Mouse (Mus musculus): ENCODE data around the gene Myo18b. TPM values are rescaled to one million over a fixed set of nuclear protein-coding genes. Genes with fewer than 3 reads are reported as not detected.
A peak's percentile ranks its signal among the peaks of the same experiment; 100 is the strongest.

Myo18b gene
- total RNA-seq, 2 experiments from 2014 or later = 5.1 to 5.4 TPM

- no peak for DNase-seq (ENCODE audit: extremely low spot score in 1 of 2, low spot score in 2 of 2)
- intact Hi-C loops (cut with DNase I) = loop anchor here (5.0 kb wide), 1 partner anchor 79 kb away; the partner anchor contains the start of gene Sez6l
Observed at GRCm38 (mm10) chr5:112655986-112656541, 240.1 kb downstream of the Myo18b start.

GRCm38 (mm10) chr5:112655529-112655928 is 240.6 kb downstream of the Myo18b start:
- intact Hi-C loops (cut with DNase I) = loop anchor here (5.0 kb wide), 1 partner anchor 78 kb away; the partner anchor contains the start of gene Sez6l
- DNase-seq (ENCODE audit: extremely low spot score in 1 of 2, low spot score in 2 of 2) = no peak

- intact Hi-C loops (cut with DNase I) = no loop called here
Observed at GRCm38 (mm10) chr5:112652036-112652435, 244.1 kb downstream of the Myo18b start.

GRCm38 (mm10) chr5:112649164-112649702 is 246.9 kb downstream of the Myo18b start:
- DNase-seq (ENCODE audit: extremely low spot score in 1 of 2, low spot score in 2 of 2) = peak in 1 of 2 experiments; percentile 48
- intact Hi-C loops (cut with DNase I) = no loop called here

More at GRCm38 (mm10) chr5:112652036-112652435, 244.1 kb downstream of the Myo18b start:
- peak in 1 of 2 experiments; percentile 62 for DNase-seq (ENCODE audit: extremely low spot score in 1 of 2, low spot score in 2 of 2)

GRCm38 (mm10) chr5:112646871-112647270 is 249.3 kb downstream of the Myo18b start:
- DNase-seq (ENCODE audit: extremely low spot score in 1 of 2, low spot score in 2 of 2) = no peak
- intact Hi-C loops (cut with DNase I) = no loop called here

GRCm38 (mm10) chr5:112645535-112645934 is 250.6 kb downstream of the Myo18b start:
- DNase-seq (ENCODE audit: extremely low spot score in 1 of 2, low spot score in 2 of 2) = no peak
- intact Hi-C loops (cut with DNase I) = no loop called here

GRCm38 (mm10) chr5:112643533-112644272 is 252.5 kb downstream of the Myo18b start:
- peak in 1 of 2 experiments; percentile 57 for DNase-seq (ENCODE audit: extremely low spot score in 1 of 2, low spot score in 2 of 2)
- intact Hi-C loops (cut with DNase I) = loop anchor here (5.0 kb wide), 1 partner anchor 66 kb away; the partner anchor contains the start of gene Sez6l

GRCm38 (mm10) chr5:112642731-112643130 is 253.4 kb downstream of the Myo18b start:
- DNase-seq (ENCODE audit: extremely low spot score in 1 of 2, low spot score in 2 of 2) = peak in 1 of 2 experiments; percentile 57
- intact Hi-C loops (cut with DNase I) = loop anchor here (5.0 kb wide), 1 partner anchor 65 kb away; the partner anchor contains the start of gene Sez6l

GRCm38 (mm10) chr5:112641770-112642169 is 254.4 kb downstream of the Myo18b start:
- intact Hi-C loops (cut with DNase I) = loop anchor here (5.0 kb wide), 1 partner anchor 64 kb away; the partner anchor contains the start of gene Sez6l
- DNase-seq (ENCODE audit: extremely low spot score in 1 of 2, low spot score in 2 of 2) = no peak

- DNase-seq (ENCODE audit: extremely low spot score in 1 of 2, low spot score in 2 of 2) = no peak
- intact Hi-C loops (cut with DNase I) = loop anchor here (5.0 kb wide), 1 partner anchor 64 kb away; the partner anchor contains the start of gene Sez6l
Observed at GRCm38 (mm10) chr5:112641131-112641530, 255.0 kb downstream of the Myo18b start.

GRCm38 (mm10) chr5:112640651-112641050 is 255.5 kb downstream of the Myo18b start:
- DNase-seq (ENCODE audit: extremely low spot score in 1 of 2, low spot score in 2 of 2) = no peak

More at GRCm38 (mm10) chr5:112640651-112641050, 255.5 kb downstream of the Myo18b start:
- intact Hi-C loops (cut with DNase I) = loop anchor here (5.0 kb wide), 1 partner anchor 63 kb away; the partner anchor contains the start of gene Sez6l

Other genes with a start within 250 kb of the Myo18b start
- 10 to 100 TPM; 69.8 to 71.7 TPM for gene Grk3, start 119.4 kb upstream of the Myo18b start, total RNA-seq (2021)
- gene Crybb2, start 173.8 kb upstream of the Myo18b start, total RNA-seq (2021) = not detected
- 1 to 10 TPM; 1.6 to 3.4 TPM for gene Crybb3, start 185.2 kb upstream of the Myo18b start, total RNA-seq (2021)

Data from left cerebral cortex, postnatal 10 days (tissue).